Mouse (Mus musculus) liver, embryonic 14.5 days (tissue): ENCODE results near the gene Ces2a. TPM values are rescaled to one million over a fixed set of nuclear protein-coding genes. Genes with fewer than 3 reads are reported as not detected.

ENCODE experiments used
- ATAC-seq: fragments of 200-750 bp; cut with Nextera tagmentation; 2 replicates; pipeline ENCODE4 v1.8.0; 2017; ENCODE audit warnings: moderate number of reproducible peaks, mild to moderate bottlenecking, moderate library complexity; ENCODE audit not compliant: insufficient read depth
- DNase-seq, 3 experiments: peaks; one replicate each; pipeline ENCODE4 v3.0.0-alpha.2; 2012 to 2013; ENCODE audit warnings: low read depth in 3 of 3, low spot score in 3 of 3
- H3K27ac ChIP-seq: fragments of 300-500 bp; sonication (generic); 2 replicates; pipeline ENCODE4 v1.5.1; 2014; ENCODE audit warnings: moderate library complexity, mild to moderate bottlenecking, control low read depth, inconsistent platforms
- H3K27me3 ChIP-seq: fragments of 300-500 bp; sonication (generic); 2 replicates; pipeline ENCODE4 v1.6.1; 2014; ENCODE audit warnings: mild to moderate bottlenecking, low read length, moderate library complexity; ENCODE audit not compliant: control insufficient read depth, insufficient read depth
- H3K36me3 ChIP-seq: fragments of 300-500 bp; sonication (generic); replicated peaks from 2 replicates; pipeline ENCODE4 v1.6.1; 2014; ENCODE audit warnings: low read depth; ENCODE audit not compliant: control insufficient read depth, insufficient read depth
- H3K4me1 ChIP-seq, 2 experiments: fragments of 200-500 bp in 1 of 2; fragments of 300-500 bp in 1 of 2; sonication (generic) in 1 of 2; replicated peaks; 2 replicates each; pipeline ENCODE4 v1.6.1; 2012 to 2014; ENCODE audit warnings: antibody characterized with exemption in 1 of 2, inconsistent platforms in 1 of 2, low read length in 1 of 2; ENCODE audit not compliant: control insufficient read depth in 2 of 2, insufficient read depth in 2 of 2
- H3K4me2 ChIP-seq: fragments of 300-500 bp; sonication (generic); 2 replicates; pipeline ENCODE4 v1.6.1; 2014; ENCODE audit warnings: low read depth, mild to moderate bottlenecking, control low read depth, moderate library complexity
- H3K4me3 ChIP-seq, 2 experiments: fragments of 200-500 bp in 1 of 2; fragments of 300-500 bp in 1 of 2; sonication (generic) in 1 of 2; 2 replicates each; pipeline ENCODE4 v1.5.1; 2012 to 2014; ENCODE audit warnings: low read depth in 2 of 2, low read length in 2 of 2, mild to moderate bottlenecking in 2 of 2, control low read depth in 1 of 2, inconsistent platforms in 1 of 2, moderate library complexity in 1 of 2; ENCODE audit not compliant: insufficient read depth in 1 of 2
- H3K9ac ChIP-seq: fragments of 300-500 bp; sonication (generic); replicated peaks from 2 replicates; pipeline ENCODE4 v1.6.1; 2014; ENCODE audit warnings: mild to moderate bottlenecking, control low read depth, moderate library complexity
- H3K9me3 ChIP-seq: fragments of 300-500 bp; sonication (generic); 2 replicates; pipeline ENCODE4 v1.6.1; 2016; ENCODE audit warnings: low read length, mixed read lengths; ENCODE audit not compliant: control insufficient read depth
- CTCF ChIP-seq: IDR thresholded peaks from 2 replicates; pipeline ENCODE4 v1.5.1; 2016; ENCODE audit warnings: antibody characterized with exemption, low read depth, control low read depth
- EP300 ChIP-seq: IDR thresholded peaks from 2 replicates; pipeline ENCODE4 v1.6.1; 2016; ENCODE audit warnings: antibody characterized with exemption, low read depth
- WGBS: fragments of 180-500 bp; shearing (Covaris S2); extraction: QIAGEN DNeasy Blood & Tissue Kit; methylation state at CpG from one replicate; pipeline ENCODE4 v1.1.7; 2014; ENCODE audit not compliant: insufficient replicate concordance; 5-methylcytosine and 5-hydroxymethylcytosine counted together
- polyA plus RNA-seq, 2 experiments: library from polyadenylated mRNA; depleted of rRNA in 1 of 2; stranded (reverse) in 1 of 2; unstranded in 1 of 2; fragments of >200 nt; fragmentation: Nextera tagmentation in 1 of 2; extraction: Ambion mirVana in 1 of 2; gene quantifications; 2 replicates each; pipeline versions ENCODE4 v1.2.1 to v1.2.3; 2012 to 2014

The Ces2a gene
- polyA plus RNA-seq, 2 experiments = 9.9 to 11.3 TPM

- Histone ChIP-seq H3K4me2 (no peak overlapping the region), H3K36me3 (no peaks in the 10 kb centered on the region), H3K4me1 (peaks cover 0 to 2% of the 10 kb centered on the region in 2 experiments; a peak in 1 of 4 replicates), H3K27ac (no peak overlapping the region), H3K9me3 (no peaks in the 10 kb centered on the region), H3K27me3 (no peaks in the 10 kb centered on the region), H3K9ac (no peak overlapping the region), H3K4me3 (no peak overlapping the region)
- no peak for ATAC-seq
- DNase-seq = no peak
- no peak for TF ChIP-seq EP300
- no peak for TF ChIP-seq CTCF
- WGBS = 60% methylated on average over 4 of the region's 4 CpGs
These were observed 2.4 kb upstream of the Ces2a start for GRCm38 (mm10) chr8:104731451-104731850.

- Histone ChIP-seq H3K4me2 (no peak overlapping the region), H3K4me3 (no peak overlapping the region), H3K9me3 (no peaks in the 10 kb centered on the region), H3K27me3 (no peaks in the 10 kb centered on the region), H3K36me3 (no peaks in the 10 kb centered on the region), H3K9ac (no peak overlapping the region), H3K4me1 (peaks cover 0 to 2% of the 10 kb centered on the region in 2 experiments; a peak in 1 of 4 replicates), H3K27ac (no peak overlapping the region)
- no peak for TF ChIP-seq EP300
- whole genome bisulfite sequencing = 37% methylated on average over 6 of the region's 6 CpGs
- DNase-seq (no peak), ATAC-seq (peak; percentile 31; the same call in 1 of the 2 replicates)
These were observed 1.8 kb upstream of the Ces2a start for GRCm38 (mm10) chr8:104731969-104732368.

GRCm38 (mm10) chr8:104742039-104742438, 8.2 kb downstream of the Ces2a start:
- H3K27me3 ChIP-seq = no peaks in the 10 kb centered on the region
- H3K4me2 ChIP-seq = no peak overlapping the region
- 55% methylated on average over 1 of the region's 1 CpGs for WGBS
- ATAC-seq (no peak), DNase-seq (no peak)
- H3K36me3 ChIP-seq = no peaks in the 10 kb centered on the region
- no peak for TF ChIP-seq CTCF
- TF ChIP-seq EP300 = no peak
- H3K4me1 ChIP-seq = no peaks in the 10 kb centered on the region
- no peak overlapping the region for H3K9ac ChIP-seq
- H3K9me3 ChIP-seq = no peaks in the 10 kb centered on the region
- H3K4me3 ChIP-seq = no peak overlapping the region
- H3K27ac ChIP-seq = no peak overlapping the region

GRCm38 (mm10) chr8:104743410-104743809, 9.6 kb downstream of the Ces2a start:
- H3K27ac ChIP-seq = no peak overlapping the region
- H3K36me3 ChIP-seq = no peaks in the 10 kb centered on the region
- 64% methylated on average over 3 of the region's 3 CpGs for WGBS
- no peak for DNase-seq
- no peaks in the 10 kb centered on the region for H3K9me3 ChIP-seq
- H3K4me2 ChIP-seq = no peak overlapping the region
- no peaks in the 10 kb centered on the region for H3K4me1 ChIP-seq
- H3K27me3 ChIP-seq = no peaks in the 10 kb centered on the region
- H3K9ac ChIP-seq = no peak overlapping the region
- no peak overlapping the region for H3K4me3 ChIP-seq
- TF ChIP-seq EP300 (no peak), CTCF (no peak)
- ATAC-seq = no peak

GRCm38 (mm10) chr8:104752818-104753217, 19.0 kb downstream of the Ces2a start:
- Histone ChIP-seq H3K27me3 (no peaks in the 10 kb centered on the region), H3K27ac (no peak overlapping the region), H3K9me3 (no peaks in the 10 kb centered on the region), H3K36me3 (no peaks in the 10 kb centered on the region), H3K9ac (no peak overlapping the region), H3K4me1 (no peaks in the 10 kb centered on the region), H3K4me3 (no peak overlapping the region), H3K4me2 (no peak overlapping the region)
- ATAC-seq = no peak
- DNase-seq = no peak
- no peak for TF ChIP-seq EP300
- no peak for TF ChIP-seq CTCF
- 30% methylated on average over 1 of the region's 1 CpGs for WGBS

GRCm38 (mm10) chr8:104757621-104758020, 23.8 kb downstream of the Ces2a start:
- no peak overlapping the region for H3K27ac ChIP-seq
- ATAC-seq (no peak), DNase-seq (no peak)
- H3K4me3 ChIP-seq = no peak overlapping the region
- TF ChIP-seq CTCF (no peak), EP300 (no peak)
- no peaks in the 10 kb centered on the region for H3K27me3 ChIP-seq
- H3K9me3 ChIP-seq = no peaks in the 10 kb centered on the region
- H3K4me2 ChIP-seq = no peak overlapping the region
- no peak overlapping the region for H3K9ac ChIP-seq
- no peaks in the 10 kb centered on the region for H3K4me1 ChIP-seq
- H3K36me3 ChIP-seq = no peaks in the 10 kb centered on the region
- WGBS = 35% methylated on average over 1 of the region's 1 CpGs
